Mouse (Mus musculus): ENCODE data around the gene Phf1.

DNA sequence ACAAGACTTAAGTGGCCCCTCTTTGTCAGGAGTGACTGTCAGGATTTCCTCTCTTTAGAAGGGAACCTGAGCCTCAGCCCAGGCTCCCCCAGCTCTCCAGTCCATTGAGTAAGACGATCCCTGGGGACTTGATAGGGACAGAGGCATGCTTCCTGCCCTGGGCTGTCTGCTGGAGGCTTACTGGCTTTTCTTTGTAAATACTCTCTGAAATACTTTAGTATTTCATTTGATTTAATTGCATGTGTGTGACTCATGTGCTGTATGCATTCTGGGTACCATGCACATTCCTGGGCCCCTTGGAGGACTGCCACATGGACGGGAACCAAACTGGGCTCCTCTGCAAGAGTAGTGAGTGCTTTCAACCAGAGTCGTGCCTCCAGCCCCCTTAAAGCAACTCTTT lies 44.9 kb upstream of the Phf1 start:
- TF ChIP-seq CTCF (conservative IDR thresholded peaks at IDR 0.05; ENCODE audit: low read length) (no peak), NANOG (IDR thresholded peaks at IDR 0.05; ENCODE audit: borderline replicate concordance, low read length) (no peak), POU5F1 (IDR thresholded peaks at IDR 0.05; ENCODE audit: borderline replicate concordance, low read length) (no peak)

Data from E14TG2a.4 (cell line).